In genomic region chr1:95664969-95665702, GRCm38 (mm10) we compare ENCODE assay signal across 8 mouse cellular contexts. TPM values are rescaled to one million over a fixed set of nuclear protein-coding genes. Genes with fewer than 3 reads are reported as not detected.
DNase-seq lines count a peak whose midpoint lies in the region; ATAC-seq lines count a peak whose summit lies in the region.

No protein-coding gene starts in this region.

- peak; percentile 16 for DNase-seq in adrenal gland, postnatal 14 days
- no peak for DNase-seq in adrenal gland, adult 8-10 months
- DNase-seq in CD8-positive naive resting alpha-beta T cell, adult 2 months (ENCODE audit: low read depth in 2 of 2, low spot score in 2 of 2): peak; percentile 43
- no peak for DNase-seq in liver, embryonic 13.5 days
- peak; percentile 63 for DNase-seq in thymus, postnatal 25 days

- H3K9me3 ChIP-seq in forebrain, embryonic 12.5 days: no peaks in the 10 kb centered on the region
- H3K9me3 ChIP-seq in hindbrain, embryonic 12.5 days (replicated peaks): no peaks in the 10 kb centered on the region
- no peaks in the 10 kb centered on the region for H3K9me3 ChIP-seq in liver, embryonic 13.5 days (replicated peaks)
- no peaks in the 10 kb centered on the region for H3K9me3 ChIP-seq in neural tube, embryonic 14.5 days (ENCODE audit: control insufficient read depth, low read length)

- peak; percentile 50 for ATAC-seq in forebrain, embryonic 12.5 days (ENCODE audit: low FRiP score)
- peak; percentile 42 for ATAC-seq in hindbrain, embryonic 12.5 days (ENCODE audit: low FRiP score)
- ATAC-seq in liver, embryonic 13.5 days (ENCODE audit: low read depth): no peak
- ATAC-seq in neural tube, embryonic 14.5 days (ENCODE audit: low read depth): peak; percentile 41

- H3K36me3 ChIP-seq in forebrain, embryonic 12.5 days (replicated peaks): no peaks in the 10 kb centered on the region
- H3K36me3 ChIP-seq in hindbrain, embryonic 12.5 days: no peaks in the 10 kb centered on the region
- H3K36me3 ChIP-seq in liver, embryonic 13.5 days: no peaks in the 10 kb centered on the region
- H3K36me3 ChIP-seq in neural tube, embryonic 14.5 days (ENCODE audit: control insufficient read depth, insufficient read depth, low read length): no peaks in the 10 kb centered on the region

- H3K4me3 ChIP-seq in forebrain, embryonic 12.5 days (replicated peaks): peak overlapping the region; percentile 70
- H3K4me3 ChIP-seq in hindbrain, embryonic 12.5 days: peak overlapping the region; percentile 54
- H3K4me3 ChIP-seq in liver, embryonic 13.5 days (replicated peaks): peak overlapping the region; percentile 59
- peak overlapping the region; percentile 65 for H3K4me3 ChIP-seq in neural tube, embryonic 14.5 days (ENCODE audit: low read depth, low read length)

- H3K27ac ChIP-seq in forebrain, embryonic 12.5 days: peak overlapping the region; percentile 74
- peak overlapping the region; percentile 80 for H3K27ac ChIP-seq in hindbrain, embryonic 12.5 days
- H3K27ac ChIP-seq in liver, embryonic 13.5 days: no peak overlapping the region
- H3K27ac ChIP-seq in neural tube, embryonic 14.5 days (ENCODE audit: low read depth, low read length): peak overlapping the region; percentile 65

- H3K4me1 ChIP-seq in forebrain, embryonic 12.5 days: peaks cover 12% of the 10 kb centered on the region
- peaks cover 12% of the 10 kb centered on the region; the same call in 1 of the 2 replicates for H3K4me1 ChIP-seq in hindbrain, embryonic 12.5 days
- H3K4me1 ChIP-seq in liver, embryonic 13.5 days (replicated peaks): peaks cover 17% of the 10 kb centered on the region; the same call in 1 of the 2 replicates
- 0 out of 2 replicates have a peak, but pooled peaks cover 8% of the 10 kb centered on the region for H3K4me1 ChIP-seq in neural tube, embryonic 14.5 days (ENCODE audit: control insufficient read depth, insufficient read depth, low read length)

- no peaks in the 10 kb centered on the region for H3K27me3 ChIP-seq in forebrain, embryonic 12.5 days
- no peaks in the 10 kb centered on the region for H3K27me3 ChIP-seq in hindbrain, embryonic 12.5 days
- H3K27me3 ChIP-seq in liver, embryonic 13.5 days: peaks cover 13% of the 10 kb centered on the region
- H3K27me3 ChIP-seq in neural tube, embryonic 14.5 days (ENCODE audit: control insufficient read depth, insufficient read depth, low read length): no peaks in the 10 kb centered on the region

- H3K4me2 ChIP-seq in forebrain, embryonic 12.5 days: peak overlapping the region; percentile 83
- peak overlapping the region; percentile 82 for H3K4me2 ChIP-seq in hindbrain, embryonic 12.5 days (replicated peaks)
- peak overlapping the region; percentile 77 for H3K4me2 ChIP-seq in liver, embryonic 13.5 days
- H3K4me2 ChIP-seq in neural tube, embryonic 14.5 days (ENCODE audit: low read depth, low read length): peak overlapping the region; percentile 79

- WGBS in forebrain, embryonic 12.5 days: 10% methylated on average over 22 of the region's 22 CpGs
- 16% methylated on average over 22 of the region's 22 CpGs for WGBS in hindbrain, embryonic 12.5 days
- 16% methylated on average over 22 of the region's 22 CpGs for WGBS in liver, embryonic 13.5 days (ENCODE audit: insufficient replicate concordance)
- WGBS in neural tube, embryonic 14.5 days: 12% methylated on average over 22 of the region's 22 CpGs

- peak overlapping the region; percentile 73 for H3K9ac ChIP-seq in forebrain, embryonic 12.5 days
- peak overlapping the region; percentile 73 for H3K9ac ChIP-seq in hindbrain, embryonic 12.5 days
- H3K9ac ChIP-seq in liver, embryonic 13.5 days: no peak overlapping the region
- H3K9ac ChIP-seq in neural tube, embryonic 14.5 days (replicated peaks; ENCODE audit: low read depth, low read length): peak overlapping the region; percentile 79

RNA-seq across cellular contexts. Expression of gene St8sia4, which starts 2.2 kb away (rescaled TPM):
- total RNA-seq in adrenal gland, postnatal 14 days (2021): 5.0 and 10.4 TPM in 2 replicates
- 1 to 10 TPM; 1.4 to 4.4 (median 3.4) TPM for total RNA-seq in adrenal gland, adult 8-10 months (2022)
- polyA plus RNA-seq in forebrain, embryonic 12.5 days (2016; fragmentation: Nextera tagmentation; extraction: Ambion mirVana): 22.0 and 22.3 TPM in 2 replicates
- 25.9 and 26.1 TPM in 2 replicates for polyA plus RNA-seq in hindbrain, embryonic 12.5 days (2016; fragmentation: Nextera tagmentation; extraction: Ambion mirVana)
- 1.4 and 1.9 TPM in 2 replicates for polyA plus RNA-seq in liver, embryonic 13.5 days (2015; fragmentation: Nextera tagmentation; extraction: Ambion mirVana)
- 50.1 and 53.5 TPM in 2 replicates for polyA plus RNA-seq in neural tube, embryonic 14.5 days (2014; fragmentation: Nextera tagmentation; extraction: Ambion mirVana)

Comparison
In these comparisons a context has a peak if more than half of its experiments do, and no peak if none do; other contexts are left out.
1. DNase-seq: peak in adrenal gland, postnatal 14 days (single experiment), CD8-positive naive resting alpha-beta T cell, adult 2 months (2 of 2) and thymus, postnatal 25 days (single experiment); none in adrenal gland, adult 8-10 months (single experiment) and liver, embryonic 13.5 days (single experiment).
2. Peak in every context shown above with its lines, with median percentiles within 50 percentile points of each other: H3K4me2 ChIP-seq and H3K4me3 ChIP-seq.